Mouse (Mus musculus) G1E (cell line): ENCODE measurements around the gene Fggy.

ENCODE experiments used
- GATA1 ChIP-seq: IDR thresholded peaks from 2 replicates; pipeline ENCODE4 v1.6.1; 2012; ENCODE audit warnings: borderline replicate concordance, low read length, inconsistent platforms, mixed read lengths
- TAL1 ChIP-seq: conservative IDR thresholded peaks from 2 replicates; pipeline ENCODE4 v1.6.1; 2012; ENCODE audit warnings: low read depth, low read length, inconsistent platforms, mixed read lengths

- TF ChIP-seq TAL1 (no peak), GATA1 (no peak)
Measured at GRCm38 (mm10) chr4:95723615-95724014, 166.3 kb downstream of the Fggy start.
